Mouse (Mus musculus) frontal cortex, adult (tissue): ENCODE data around the gene Samd15.
"Not testable (repeated sequence)": the region's sequence is repeated elsewhere in the genome, so short reads cannot be mapped to it uniquely, and the experiment has no call there.

Source experiments
- ATAC-seq: cut with Nextera tagmentation; 2 replicates; pipeline ENCODE4 v1.9.2; 2017; ENCODE audit warnings: mild to moderate bottlenecking, moderate library complexity, mixed read lengths; ENCODE audit not compliant: low TSS enrichment

The Samd15 gene

GRCm38 (mm10) chr12:87199206-87199972 is at the start of gene Samd15:
Samd15 (plus strand) TSS chr12:87199723.
- ATAC-seq, result peak; percentile 41

DNA sequence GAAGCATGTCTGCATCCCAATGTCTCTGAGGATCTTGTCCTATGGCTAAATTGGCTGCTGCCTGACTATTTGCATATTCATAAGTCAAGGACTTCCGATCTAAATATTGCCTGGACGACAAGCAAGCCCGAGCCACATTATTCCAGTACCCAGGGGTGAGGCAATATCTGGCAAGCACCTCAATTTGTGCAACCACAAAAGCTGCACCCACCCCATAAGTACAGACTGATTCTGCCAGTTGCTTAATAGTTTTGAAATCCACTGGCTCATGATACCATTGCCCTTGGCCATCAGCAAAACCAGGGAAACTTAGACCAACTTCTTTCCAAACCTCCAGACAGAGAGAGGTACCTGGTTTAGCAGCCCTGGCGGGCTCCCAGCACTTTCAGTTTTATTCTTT is 45.1 kb upstream of the Samd15 start:
- ATAC-seq, result not testable (repeated sequence)

- no peak for ATAC-seq
Observed at GRCm38 (mm10) chr12:87157361-87157760, 42.2 kb upstream of the Samd15 start.

DNA sequence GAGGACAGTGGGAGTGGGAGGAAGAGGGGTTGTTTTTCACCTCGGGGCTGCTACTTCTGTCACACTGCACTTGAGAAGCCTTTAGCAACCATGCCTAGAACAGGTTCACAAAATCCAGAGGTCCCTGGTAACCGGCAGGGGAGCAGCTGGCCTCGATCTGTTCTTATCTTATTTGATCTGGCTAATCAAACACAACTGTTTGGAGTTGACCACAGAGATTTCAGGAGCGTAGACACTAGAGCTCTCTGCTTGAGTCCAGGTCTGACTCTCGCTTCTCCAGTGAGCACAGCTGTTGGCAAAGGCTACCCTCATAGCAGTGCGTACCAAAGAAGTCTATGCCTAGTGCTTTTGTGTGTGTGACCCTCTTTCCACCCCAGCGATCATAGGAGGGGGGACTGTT is 41.4 kb upstream of the Samd15 start:
- ATAC-seq, result no peak

DNA sequence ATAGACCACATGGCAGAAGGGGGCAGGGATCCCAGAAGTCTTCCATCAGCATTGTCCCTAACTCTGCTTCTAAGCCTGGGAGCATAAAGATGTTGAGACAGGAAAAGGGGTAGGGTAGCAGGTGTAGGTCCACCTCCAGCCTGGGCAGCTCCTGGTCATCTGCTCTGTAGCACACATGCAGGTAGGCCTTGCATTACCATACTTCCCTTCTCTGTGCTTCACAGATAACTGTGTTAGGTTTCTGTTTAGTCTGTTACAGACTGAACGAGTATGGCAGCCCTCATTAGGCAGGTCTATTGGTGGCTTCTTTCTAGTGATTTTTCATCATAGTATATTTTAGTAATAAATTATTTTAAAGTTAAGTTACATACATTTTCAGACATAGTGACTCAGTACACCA is 39.2 kb upstream of the Samd15 start:
- no peak for ATAC-seq

GRCm38 (mm10) chr12:87160815-87161214 is 38.7 kb upstream of the Samd15 start:
- no peak for ATAC-seq

- ATAC-seq, result peak; percentile 66
Observed at GRCm38 (mm10) chr12:87175194-87175946, 24.2 kb upstream of the Samd15 start.

GRCm38 (mm10) chr12:87177631-87178030 is 21.9 kb upstream of the Samd15 start:
- ATAC-seq, result no peak

GRCm38 (mm10) chr12:87193008-87193407 is 6.5 kb upstream of the Samd15 start:
- no peak for ATAC-seq

- ATAC-seq, result no peak
Observed at GRCm38 (mm10) chr12:87195069-87195468, 4.5 kb upstream of the Samd15 start.

- ATAC-seq, result no peak
Observed at GRCm38 (mm10) chr12:87196310-87196709, 3.2 kb upstream of the Samd15 start.

DNA sequence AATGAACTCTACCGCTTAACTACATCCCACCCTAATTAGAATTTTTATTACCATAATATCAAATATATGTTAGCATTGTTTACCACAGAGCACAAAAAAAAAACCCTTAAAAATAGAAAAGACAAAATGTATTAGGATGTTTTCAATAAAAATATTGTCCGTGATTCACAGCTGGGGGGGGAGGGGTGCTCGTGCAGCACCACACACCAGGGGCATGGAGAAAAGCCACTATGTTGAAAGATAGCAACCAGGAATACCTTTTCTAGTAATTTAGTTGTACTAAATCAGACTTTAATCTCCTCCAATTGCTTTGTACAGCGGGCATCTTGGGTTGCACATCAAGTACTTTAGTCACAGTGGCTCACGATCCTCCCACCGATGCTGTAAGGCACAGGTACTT is 731 bp upstream of the Samd15 start:
- ATAC-seq, result 0 out of 2 replicates have a peak, but pooled peaks have one; percentile 2

GRCm38 (mm10) chr12:87199973-87200586 is 557 bp downstream of the Samd15 start, which contains the start of gene Tmed8:
Tmed8 (minus strand) TSS chr12:87200454.
- peak; percentile 87 for ATAC-seq

DNA sequence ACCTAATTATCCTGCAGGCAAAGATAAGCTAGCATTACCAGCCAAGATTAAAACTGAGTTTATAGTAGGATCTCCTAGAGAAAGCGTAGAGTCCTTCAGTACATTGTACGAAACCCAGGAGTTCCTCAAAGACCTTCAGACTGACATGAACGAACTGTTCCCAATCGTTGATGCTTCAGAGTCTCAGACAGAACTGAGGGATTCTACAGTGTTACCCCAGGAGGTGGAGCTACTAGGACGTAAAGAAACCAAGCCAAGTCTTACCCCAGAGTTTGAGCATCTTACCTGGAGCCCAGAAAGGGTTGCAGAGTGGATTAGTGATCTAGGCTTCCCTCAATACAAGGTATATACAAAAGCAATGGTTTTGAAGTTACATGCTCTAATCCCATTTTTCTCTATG is 2.2 kb downstream of the Samd15 start:
- ATAC-seq, result no peak

DNA sequence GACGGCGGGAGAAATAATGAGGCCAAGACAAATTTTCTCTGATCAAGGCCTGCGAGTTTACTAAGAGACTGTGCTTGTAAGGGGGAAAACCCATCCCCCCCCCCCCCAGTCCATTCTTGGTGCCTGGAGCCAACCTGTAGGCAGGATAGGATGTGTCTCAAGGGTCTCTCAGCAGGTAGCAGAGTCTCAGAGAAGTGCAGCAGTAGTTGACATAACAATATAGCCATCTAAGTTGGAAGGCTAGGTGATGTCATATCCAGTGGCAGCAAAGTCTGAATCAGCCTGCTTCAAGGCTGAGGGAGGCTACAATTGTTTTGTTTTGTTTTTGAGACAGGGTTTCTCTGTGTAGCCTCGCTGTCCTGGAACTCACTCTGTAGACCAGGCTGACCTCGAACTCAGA is 6.3 kb downstream of the Samd15 start:
- ATAC-seq, result not testable (repeated sequence)

DNA sequence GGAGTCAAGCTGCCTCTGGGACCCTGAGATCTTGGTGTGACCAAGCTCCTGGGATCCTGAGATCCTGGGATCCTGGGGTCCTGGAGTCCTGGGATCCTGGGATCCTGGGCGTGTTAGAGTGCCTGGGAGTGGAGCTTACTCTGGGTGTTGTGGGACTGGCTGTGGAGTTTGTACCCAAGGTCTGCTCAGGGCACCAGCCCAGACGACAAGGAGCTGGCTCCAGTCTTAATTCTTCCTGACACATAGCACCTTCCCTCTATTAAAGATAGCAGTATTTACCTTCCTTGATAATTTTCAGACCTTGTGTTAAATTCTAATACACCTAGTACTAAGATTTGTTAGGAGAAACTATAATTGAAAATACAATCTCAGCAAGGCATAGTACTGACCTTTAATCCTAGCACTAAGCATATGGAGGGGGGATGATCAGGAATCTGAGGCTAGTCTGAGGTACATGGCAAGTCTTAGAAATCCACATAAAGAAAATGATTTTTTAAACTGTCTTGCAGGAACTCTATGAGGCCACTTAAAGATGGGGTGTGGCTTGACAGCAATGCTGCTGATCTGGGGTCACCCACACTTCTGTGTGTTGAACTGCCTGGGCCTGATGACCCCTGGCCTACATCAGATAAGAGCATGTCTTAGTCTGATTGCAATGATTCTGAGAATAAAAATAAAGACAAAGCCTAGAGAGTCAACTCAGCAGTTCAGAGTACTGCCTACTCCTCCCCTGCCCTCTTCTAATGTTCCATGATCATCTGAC is 13.5 kb downstream of the Samd15 start:
- no peak for ATAC-seq

GRCm38 (mm10) chr12:87216053-87216452 is 16.5 kb downstream of the Samd15 start:
- no peak for ATAC-seq

DNA sequence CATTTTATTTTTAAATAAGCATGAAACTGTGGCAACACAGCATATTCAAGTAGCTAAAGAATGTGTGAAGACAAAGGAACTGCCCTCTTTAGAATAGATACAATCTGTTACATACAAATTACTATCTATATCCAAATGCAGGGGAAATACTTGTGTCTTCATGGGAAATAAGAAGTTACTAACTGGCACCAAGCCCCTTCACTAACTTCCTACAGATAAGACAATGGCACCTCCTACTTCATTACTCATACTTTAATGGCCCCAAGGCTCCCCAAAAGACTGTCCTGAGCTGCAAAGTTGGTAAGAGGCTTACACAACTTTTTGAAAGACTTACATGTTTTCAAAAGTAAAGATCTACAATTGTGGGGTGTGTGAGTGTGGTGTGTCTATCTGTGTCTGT is 18.1 kb downstream of the Samd15 start:
- no peak for ATAC-seq

- no peak for ATAC-seq
Observed at GRCm38 (mm10) chr12:87219362-87219761, 19.8 kb downstream of the Samd15 start.

DNA sequence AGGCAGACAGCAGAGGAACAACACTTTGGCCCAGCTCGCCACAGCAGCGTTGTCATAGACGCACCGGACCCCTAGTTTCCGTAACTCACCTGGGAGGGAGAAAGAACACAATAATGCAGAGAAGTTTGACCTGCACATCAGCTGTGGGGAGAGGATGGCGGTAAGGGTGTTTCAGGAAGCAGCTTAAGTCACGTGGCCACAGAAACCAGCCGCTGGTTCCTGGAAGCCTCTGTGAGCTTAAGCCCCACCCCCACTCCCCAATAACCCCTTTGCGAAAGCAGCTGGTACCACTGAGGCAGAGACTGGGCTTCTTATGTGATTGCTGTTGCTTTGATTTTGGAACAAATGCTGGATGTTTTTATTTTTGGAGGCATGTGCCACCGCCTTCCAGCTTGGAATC is 25.4 kb downstream of the Samd15 start:
- ATAC-seq, result no peak

DNA sequence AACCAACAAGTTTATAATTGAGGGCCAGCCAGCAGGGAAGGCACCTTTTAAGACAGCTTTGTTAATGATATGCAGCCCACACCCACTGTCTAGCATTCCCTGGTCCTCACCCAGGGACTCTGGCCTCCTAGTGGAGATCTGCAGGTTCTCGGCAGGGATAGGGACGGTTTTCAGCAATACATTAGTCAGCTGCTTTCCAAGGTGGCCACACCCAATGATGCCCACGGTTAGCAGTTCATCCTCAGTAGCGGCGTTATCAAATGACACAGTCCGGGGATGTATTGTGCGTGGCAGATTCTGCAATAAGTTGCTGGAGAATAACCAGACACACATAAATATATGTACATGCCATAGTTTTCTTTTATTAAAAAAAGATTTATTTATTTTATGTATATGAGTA is 27.3 kb downstream of the Samd15 start:
- no peak for ATAC-seq

- ATAC-seq, result no peak
Observed at GRCm38 (mm10) chr12:87229633-87230032, 30.1 kb downstream of the Samd15 start.
